Mouse (Mus musculus): ENCODE data around the gene Akap11. TPM values are rescaled to one million over a fixed set of nuclear protein-coding genes. Genes with fewer than 3 reads are reported as not detected.
A peak's percentile ranks its signal among the peaks of the same experiment; 100 is the strongest.

Gene Akap11
- total and polyA plus RNA-seq, 3 experiments = 10.9 to 17.5 (median 12.0) TPM

- TF ChIP-seq SMC3 (IDR thresholded peaks at IDR 0.05; ENCODE audit: low read depth, low read length) (peak; percentile 22; the same call in 1 of the 2 replicates), BHLHE40 (IDR thresholded peaks at IDR 0.05; ENCODE audit: low read depth, low read length) (no peak), ELF1 (IDR thresholded peaks at IDR 0.05; ENCODE audit: low read depth, low read length) (no peak), KAT2A (IDR thresholded peaks at IDR 0.05; ENCODE audit: insufficient replicate concordance, low read length) (no peak), CTCF (conservative IDR thresholded peaks at IDR 0.05 in 1 of 2, IDR thresholded peaks at IDR 0.05 in 1 of 2; ENCODE audit: low read depth in 2 of 2, low read length in 2 of 2) (peak in 1 of 2 experiments; percentile 47; a peak in 2 of 4 replicates), NELFE (IDR thresholded peaks at IDR 0.05; ENCODE audit: low read depth, low read length) (no peak), TCF12 (IDR thresholded peaks at IDR 0.05; ENCODE audit: low read depth, low read length) (no peak), JUND (conservative IDR thresholded peaks at IDR 0.05; ENCODE audit: low read depth, low read length) (no peak), USF2 (conservative IDR thresholded peaks at IDR 0.05; ENCODE audit: low read depth, low read length) (no peak), NRF1 (IDR thresholded peaks at IDR 0.05; ENCODE audit: low read depth, low read length) (no peak), HCFC1 (IDR thresholded peaks at IDR 0.05; ENCODE audit: low read depth, low read length) (no peak), POLR2AphosphoS2 (IDR thresholded peaks at IDR 0.05; ENCODE audit: low read depth, low read length) (no peak), UBTF (IDR thresholded peaks at IDR 0.05; ENCODE audit: low read depth, low read length) (no peak), RAD21 (IDR thresholded peaks at IDR 0.05; ENCODE audit: low read depth, low read length) (peak; percentile 35), MXI1 (IDR thresholded peaks at IDR 0.05; ENCODE audit: low read depth, low read length) (no peak), JUN (IDR thresholded peaks at IDR 0.05; ENCODE audit: insufficient read depth, low read depth, low read length) (no peak), POLR2A (IDR thresholded peaks at IDR 0.05; ENCODE audit: low read depth, low read length) (no peak), ZNF384 (IDR thresholded peaks at IDR 0.05; ENCODE audit: low read depth, low read length) (no peak), EP300 (IDR thresholded peaks at IDR 0.05; ENCODE audit: low read length) (no peak), PAX5 (IDR thresholded peaks at IDR 0.05; ENCODE audit: low read length) (no peak)
- Histone ChIP-seq H3K36me3 (replicated peaks in 1 of 2; ENCODE audit: control insufficient read depth in 1 of 2, insufficient read depth in 1 of 2, low read length in 1 of 2) (no peaks in the 10 kb centered on the region), H3K9ac (ENCODE audit: insufficient read depth, low read depth) (no peak overlapping the region), H3K4me3 (replicated peaks in 1 of 3; ENCODE audit: low read depth in 2 of 3, low read length in 2 of 3, poor library complexity in 1 of 3) (no peak overlapping the region), H3K27me3 (replicated peaks) (no peaks in the 10 kb centered on the region), H3K79me2 (replicated peaks; ENCODE audit: control insufficient read depth, extremely low read depth, insufficient read depth, poor library complexity, severe bottlenecking) (no peaks in the 10 kb centered on the region), H3K27ac (ENCODE audit: insufficient read depth, low read depth) (no peak overlapping the region), H3K4me1 (ENCODE audit: control insufficient read depth in 1 of 2, insufficient read depth in 2 of 2) (peaks cover 2 to 7% of the 10 kb centered on the region in 2 experiments; a peak in 3 of 4 replicates), H3K4me2 (ENCODE audit: insufficient read depth, low read depth, poor library complexity, severe bottlenecking) (no peak overlapping the region), H3K9me3 (replicated peaks; ENCODE audit: low read length) (no peaks in the 10 kb centered on the region)
- no peak for DNase-seq (ENCODE audit: extremely low read depth)
- dilution Hi-C loops (cut with MboI; ENCODE audit: extremely low pct_ligation_motif_present, extremely low pct_unique_long_range_greater_than_20kb, low sequenced_read_pairs) = no loop called here
- in situ Hi-C loops (cut with MboI; ENCODE audit: low pct_ligation_motif_present, low pct_unique_long_range_greater_than_20kb, low sequenced_read_pairs) = no loop called here
These were observed 17.1 kb upstream of the Akap11 start for GRCm38 (mm10) chr14:78553661-78554060.

- Histone ChIP-seq H3K9ac (ENCODE audit: insufficient read depth, low read depth) (no peak overlapping the region), H3K27me3 (replicated peaks) (no peaks in the 10 kb centered on the region), H3K9me3 (replicated peaks; ENCODE audit: low read length) (no peaks in the 10 kb centered on the region), H3K79me2 (replicated peaks; ENCODE audit: control insufficient read depth, extremely low read depth, insufficient read depth, poor library complexity, severe bottlenecking) (no peaks in the 10 kb centered on the region), H3K4me1 (ENCODE audit: control insufficient read depth in 1 of 2, insufficient read depth in 2 of 2) (peaks cover 2 to 10% of the 10 kb centered on the region in 2 experiments; a peak in 3 of 4 replicates), H3K36me3 (replicated peaks in 1 of 2; ENCODE audit: control insufficient read depth in 1 of 2, insufficient read depth in 1 of 2, low read length in 1 of 2) (no peaks in the 10 kb centered on the region), H3K27ac (ENCODE audit: insufficient read depth, low read depth) (no peak overlapping the region), H3K4me2 (ENCODE audit: insufficient read depth, low read depth, poor library complexity, severe bottlenecking) (no peak overlapping the region), H3K4me3 (replicated peaks in 1 of 3; ENCODE audit: low read depth in 2 of 3, low read length in 2 of 3, poor library complexity in 1 of 3) (no peak overlapping the region)
- in situ Hi-C loops (cut with MboI; ENCODE audit: low pct_ligation_motif_present, low pct_unique_long_range_greater_than_20kb, low sequenced_read_pairs) = no loop called here
- TF ChIP-seq MYC (IDR thresholded peaks at IDR 0.05; ENCODE audit: low read depth, low read length) (no peak), ZMIZ1 (IDR thresholded peaks at IDR 0.05; ENCODE audit: low read depth, low read length) (no peak), JUN (IDR thresholded peaks at IDR 0.05; ENCODE audit: insufficient read depth, low read depth, low read length) (no peak), POLR2AphosphoS2 (IDR thresholded peaks at IDR 0.05; ENCODE audit: low read depth, low read length) (no peak), MXI1 (IDR thresholded peaks at IDR 0.05; ENCODE audit: low read depth, low read length) (no peak), MAZ (IDR thresholded peaks at IDR 0.05; ENCODE audit: low read depth, low read length) (no peak), UBTF (IDR thresholded peaks at IDR 0.05; ENCODE audit: low read depth, low read length) (no peak), IRF4 (IDR thresholded peaks at IDR 0.05; ENCODE audit: low read depth, low read length) (no peak), ELF1 (IDR thresholded peaks at IDR 0.05; ENCODE audit: low read depth, low read length) (no peak), MAX (IDR thresholded peaks at IDR 0.05; ENCODE audit: low read length) (no peak), TBP (conservative IDR thresholded peaks at IDR 0.05; ENCODE audit: low read depth, low read length) (no peak), NRF1 (IDR thresholded peaks at IDR 0.05; ENCODE audit: low read depth, low read length) (no peak), SMC3 (IDR thresholded peaks at IDR 0.05; ENCODE audit: low read depth, low read length) (no peak), USF2 (conservative IDR thresholded peaks at IDR 0.05; ENCODE audit: low read depth, low read length) (no peak)
- no peak for DNase-seq (ENCODE audit: extremely low read depth)
- dilution Hi-C loops (cut with MboI; ENCODE audit: extremely low pct_ligation_motif_present, extremely low pct_unique_long_range_greater_than_20kb, low sequenced_read_pairs) = no loop called here
These were observed 12.2 kb upstream of the Akap11 start for GRCm38 (mm10) chr14:78548807-78549206.
